Mouse (Mus musculus) erythroid progenitor cell, adult 5-6 weeks (primary cell): ENCODE measurements around the gene Snx13. TPM values are rescaled to one million over a fixed set of nuclear protein-coding genes. Genes with fewer than 3 reads are reported as not detected.

Experiments used
- ATAC-seq: replicated peaks from 2 replicates; pipeline ENCODE4 v1.8.0; 2016; ENCODE audit warnings: moderate number of reproducible peaks, mild to moderate bottlenecking, moderate TSS enrichment, inconsistent platforms; ENCODE audit not compliant: poor library complexity, low FRiP score, severe bottlenecking
- total RNA-seq, 2 experiments: library from RNA; stranded (forward) in 1 of 2; stranded (reverse) in 1 of 2; fragments of 150-400 nt in 1 of 2; fragments of 186-747, 209-891 nt in 1 of 2; gene quantifications; 2 replicates each; pipeline versions ENCODE4 v1.2.3 to v1.2.4; 2015 to 2017; ENCODE audit warnings: low replicate concordance in 2 of 2

Gene Snx13
- total RNA-seq, 2 experiments from 2014 or later = 10.4 to 31.0 TPM

DNA sequence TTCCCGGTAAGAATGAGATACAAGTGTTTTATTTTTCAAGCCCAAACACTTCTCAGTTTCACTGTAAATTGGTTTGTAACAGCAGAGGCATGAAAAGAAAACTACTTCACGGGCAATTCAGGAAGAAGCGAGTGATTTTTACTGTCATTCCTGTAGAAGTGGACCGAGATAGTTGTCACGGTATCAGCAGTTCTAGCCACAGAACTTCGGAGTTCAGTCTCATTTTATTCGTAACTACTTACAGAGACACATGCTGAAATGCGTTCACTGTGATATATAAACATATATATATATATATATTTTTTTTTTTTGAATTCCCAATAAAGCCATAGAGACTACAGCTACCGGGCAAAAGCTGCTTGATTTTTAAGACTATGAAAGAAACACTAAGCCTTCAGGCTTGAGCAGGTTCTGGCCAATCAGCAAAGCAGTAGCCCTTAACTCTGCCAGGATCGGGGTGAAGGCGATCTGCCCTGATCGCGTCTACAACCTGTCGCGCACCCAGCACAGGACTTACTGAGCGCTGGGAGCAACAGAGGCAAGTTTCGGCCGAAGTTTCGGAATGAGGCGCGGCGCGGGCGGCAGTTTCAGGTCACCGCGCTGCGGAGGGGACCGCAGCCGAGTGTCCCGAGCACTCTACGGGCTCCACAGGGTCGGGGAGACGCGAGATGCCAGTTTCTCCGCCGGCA, 532 bp upstream of the Snx13 start:
- ATAC-seq = peak; percentile 61

DNA sequence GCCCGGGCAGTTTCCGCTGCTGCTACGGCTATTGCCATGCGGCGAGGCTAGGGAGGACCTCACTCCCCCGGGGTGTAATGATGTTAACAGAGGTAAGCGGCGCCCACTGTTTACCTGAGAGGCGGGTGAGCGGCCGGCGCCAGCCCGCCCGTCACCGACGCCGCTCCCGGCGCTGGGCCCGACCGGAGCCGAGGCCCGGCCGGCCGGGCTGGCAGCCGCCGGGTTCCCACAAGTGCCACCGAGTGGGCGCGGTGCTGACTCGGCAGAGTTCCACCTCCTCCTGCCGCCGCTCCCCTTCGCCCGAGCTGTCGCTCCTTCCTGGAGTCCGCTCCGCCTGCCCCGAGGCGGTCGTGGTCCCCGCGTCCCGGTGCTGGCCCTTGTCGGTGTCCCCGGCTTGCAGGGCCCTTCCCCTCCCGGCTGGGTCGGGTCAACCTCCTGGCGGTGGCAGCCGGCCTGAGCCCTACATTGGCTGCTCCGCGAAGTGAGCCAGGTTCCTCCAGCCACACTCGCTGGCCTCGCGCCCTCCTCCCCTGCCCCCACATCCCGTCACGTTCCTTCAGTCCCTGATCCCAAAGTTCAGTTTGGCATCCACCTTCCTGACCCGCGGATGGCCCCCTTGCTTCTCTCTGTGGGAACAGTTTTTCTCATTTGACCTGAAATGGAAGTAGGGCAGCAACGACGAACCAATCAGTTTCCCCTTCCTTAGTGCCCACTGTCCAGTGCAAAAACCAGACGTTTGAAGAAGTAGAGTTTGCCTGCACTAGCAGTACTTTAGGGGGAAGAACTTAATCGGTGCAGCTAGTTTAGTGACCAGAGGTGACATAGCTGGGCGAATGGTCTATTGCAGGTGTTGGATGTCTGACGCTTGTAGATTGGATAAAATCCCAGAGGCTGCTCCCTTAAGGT, 587 bp downstream of the Snx13 start:
- ATAC-seq = peak; percentile 80

DNA sequence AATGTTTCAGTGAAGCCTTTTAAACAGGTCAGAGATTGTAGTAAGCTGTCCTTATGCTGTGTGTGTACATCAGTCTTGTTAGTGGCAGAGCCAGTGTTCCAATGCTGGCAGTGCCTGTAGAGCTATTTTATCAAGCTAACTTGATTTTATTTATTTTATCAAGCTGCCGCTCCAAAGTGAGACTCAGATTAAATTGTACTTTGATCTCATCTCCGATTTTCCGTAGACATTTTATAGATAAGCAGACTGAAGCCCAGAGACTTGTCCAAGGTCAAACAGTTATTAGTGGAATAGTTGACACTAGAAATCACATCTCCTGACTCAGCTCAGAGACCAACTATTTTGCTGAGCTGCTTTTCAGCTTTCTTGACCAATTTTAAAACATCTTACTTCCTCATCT, 1.9 kb downstream of the Snx13 start:
- ATAC-seq = no peak

DNA sequence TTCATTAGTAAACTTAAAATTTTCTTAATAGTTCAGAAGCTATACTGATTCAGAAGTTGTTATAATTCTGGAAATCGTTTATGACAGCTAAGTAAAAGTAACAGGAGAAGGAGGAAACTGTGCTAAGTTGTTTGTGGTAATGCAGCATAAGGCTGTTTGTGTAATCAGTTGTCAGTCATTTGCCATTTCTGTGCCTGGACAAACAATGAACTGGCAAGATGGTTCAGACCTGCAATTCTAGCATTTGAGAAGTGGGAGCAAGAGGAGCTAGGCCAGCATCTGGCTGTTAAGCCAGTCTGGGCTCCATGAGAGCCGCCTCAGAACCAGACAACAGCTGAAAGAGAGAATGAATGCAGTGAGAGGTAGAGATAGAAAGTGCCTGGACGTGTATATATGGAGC, 3.5 kb downstream of the Snx13 start:
- no peak for ATAC-seq

DNA sequence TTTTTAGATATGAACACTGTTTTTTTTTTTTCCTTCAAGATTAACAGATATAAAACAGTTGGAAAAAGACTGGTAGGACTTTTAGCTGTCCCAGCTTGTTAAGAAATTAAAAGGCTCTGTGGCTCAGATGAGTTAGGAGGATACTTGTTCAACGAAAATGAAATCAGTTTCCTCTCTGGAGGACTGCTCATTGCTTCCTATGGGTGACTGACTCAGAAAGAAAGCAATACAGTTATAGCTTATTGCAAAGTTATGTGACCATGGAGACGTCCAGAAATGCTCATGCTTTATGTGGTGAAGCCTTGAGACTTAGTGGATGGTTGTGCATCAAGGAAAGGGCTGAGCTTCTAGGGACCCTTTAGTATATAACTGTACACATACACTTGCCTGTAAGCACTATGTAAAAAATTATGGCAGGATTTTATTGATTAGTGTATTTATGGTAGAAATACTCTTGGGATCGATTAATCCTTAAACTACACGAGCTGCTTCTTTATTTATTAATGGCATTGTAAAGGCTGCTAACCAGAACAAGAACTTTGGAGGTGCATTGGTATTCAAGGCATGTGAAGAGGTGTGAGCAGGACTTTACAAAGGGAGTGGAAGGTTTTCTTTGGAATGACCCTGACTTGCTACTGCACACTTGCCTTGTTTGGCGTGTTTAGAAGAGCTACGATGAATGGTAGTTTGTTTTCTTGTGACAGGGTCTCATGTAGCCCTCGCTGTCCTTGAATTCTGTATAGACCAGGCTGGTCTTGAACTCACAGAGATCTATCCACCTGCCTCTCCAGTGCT, 4.2 kb downstream of the Snx13 start:
- no peak for ATAC-seq

DNA sequence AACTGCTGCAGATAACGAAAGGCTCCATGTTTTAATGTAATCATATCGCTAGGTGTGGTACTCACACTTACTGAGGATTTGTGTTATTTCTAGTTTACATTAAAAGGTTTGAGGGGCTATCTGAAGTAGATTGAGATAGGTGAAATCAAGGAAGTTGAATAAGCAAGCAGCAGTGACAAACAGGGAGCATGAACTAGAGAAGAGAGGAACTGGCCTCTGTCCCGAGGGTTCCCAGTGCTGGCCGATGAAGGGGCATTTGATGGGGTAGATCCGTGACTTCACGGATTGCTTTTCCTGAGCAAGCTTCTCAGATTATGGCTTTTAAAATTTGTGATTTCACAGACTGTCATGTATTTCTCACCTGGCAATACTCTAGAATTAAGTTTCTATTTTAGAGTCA, 7.4 kb downstream of the Snx13 start:
- no peak for ATAC-seq

DNA sequence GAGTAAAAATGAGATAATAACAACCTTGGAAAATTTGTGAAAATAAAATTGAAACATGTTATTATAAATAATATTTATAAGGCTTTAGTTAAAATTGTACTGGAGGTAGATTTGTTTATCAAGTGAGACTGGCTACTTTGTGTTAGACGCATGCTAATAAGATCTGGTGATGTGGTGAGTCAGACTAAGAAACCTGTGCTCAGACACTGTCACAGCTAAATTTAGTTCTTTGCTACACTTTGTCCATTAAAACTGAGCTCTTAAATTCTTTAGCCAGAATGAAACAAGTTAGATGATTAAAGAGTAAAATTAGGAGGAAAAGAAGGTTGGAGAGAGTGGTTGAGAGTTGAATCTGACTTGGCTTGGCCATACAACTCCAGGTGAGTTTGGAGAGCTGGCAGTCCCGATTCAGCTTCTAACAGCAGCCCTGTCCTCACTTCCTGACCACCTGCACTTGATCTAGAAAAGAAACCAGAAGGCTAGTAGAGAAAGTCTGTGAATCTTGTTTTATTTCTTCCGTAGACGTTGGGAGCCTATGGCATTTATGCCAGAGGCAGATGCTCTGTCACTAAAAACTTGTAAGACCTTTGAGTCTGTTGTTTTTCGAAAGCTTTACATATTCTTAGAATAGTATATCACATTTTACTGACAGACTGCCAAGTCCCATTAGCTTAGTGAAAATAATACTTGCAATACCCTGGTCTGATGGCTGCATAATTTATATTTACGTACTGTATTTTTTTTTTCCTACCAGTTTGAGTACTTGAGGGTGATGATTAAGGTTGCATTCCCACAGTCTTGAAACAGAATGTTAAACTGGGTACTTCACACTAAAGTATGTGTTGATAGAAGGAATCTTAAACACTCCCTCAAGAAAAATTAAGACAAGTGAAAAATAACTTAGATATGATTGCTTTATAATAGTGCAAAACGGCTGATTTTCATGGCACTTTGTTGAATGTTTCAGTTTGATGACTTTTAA, 8.4 kb downstream of the Snx13 start:
- ATAC-seq = no peak

DNA sequence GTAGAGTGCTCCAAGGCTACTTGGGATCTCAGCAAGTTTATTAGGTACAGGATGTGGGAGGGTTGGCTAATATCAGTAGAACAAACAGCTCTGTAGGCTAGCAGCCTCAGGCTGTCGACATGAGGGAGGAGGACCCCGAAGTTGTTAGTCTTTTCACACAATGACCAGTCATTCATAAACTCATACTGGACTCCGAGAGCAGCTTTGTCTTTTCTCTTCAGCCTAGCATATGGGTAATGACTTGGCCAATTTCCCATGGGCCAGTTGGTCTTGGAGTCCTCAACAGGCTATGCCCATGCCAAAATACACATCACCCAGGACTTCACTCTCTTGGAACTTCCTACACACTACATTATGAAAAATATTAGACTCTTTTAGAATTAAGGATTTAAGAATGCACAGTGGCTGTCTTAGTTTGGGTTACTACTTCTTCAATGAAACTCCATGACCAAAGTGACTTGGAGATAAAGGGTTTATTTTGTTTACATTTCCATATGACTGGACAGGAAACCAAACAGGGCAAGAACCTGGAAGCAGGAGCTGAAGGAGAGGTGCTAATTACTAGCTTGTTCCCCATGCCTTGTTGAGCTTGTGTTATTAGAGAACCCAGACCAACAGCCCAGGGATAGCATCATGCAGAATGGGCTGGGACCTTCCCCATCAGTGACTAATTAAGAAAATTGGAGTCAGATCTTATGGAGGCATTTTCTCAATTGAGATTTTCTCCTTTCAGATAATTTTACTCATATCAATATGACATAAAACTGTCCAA, 16.9 kb downstream of the Snx13 start:
- no peak for ATAC-seq

DNA sequence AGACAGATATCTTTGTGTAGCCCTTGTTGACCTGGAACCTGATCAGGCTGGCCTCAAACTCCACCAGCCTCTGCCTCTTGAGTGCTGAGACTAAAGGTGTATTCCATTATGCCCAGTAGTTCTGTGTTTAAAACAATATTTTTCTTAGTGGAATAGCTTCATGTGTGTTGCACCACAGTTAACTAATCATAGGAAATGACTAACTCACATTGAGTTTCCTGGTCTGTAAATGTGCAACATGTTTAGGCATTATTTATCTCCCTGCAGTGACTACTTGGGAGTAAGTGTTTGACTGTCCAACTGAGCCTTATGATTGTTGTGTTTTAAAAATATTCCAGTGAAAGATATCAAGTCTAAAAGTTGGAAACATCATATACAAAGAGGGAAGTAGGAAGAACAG, 20.6 kb downstream of the Snx13 start:
- no peak for ATAC-seq

DNA sequence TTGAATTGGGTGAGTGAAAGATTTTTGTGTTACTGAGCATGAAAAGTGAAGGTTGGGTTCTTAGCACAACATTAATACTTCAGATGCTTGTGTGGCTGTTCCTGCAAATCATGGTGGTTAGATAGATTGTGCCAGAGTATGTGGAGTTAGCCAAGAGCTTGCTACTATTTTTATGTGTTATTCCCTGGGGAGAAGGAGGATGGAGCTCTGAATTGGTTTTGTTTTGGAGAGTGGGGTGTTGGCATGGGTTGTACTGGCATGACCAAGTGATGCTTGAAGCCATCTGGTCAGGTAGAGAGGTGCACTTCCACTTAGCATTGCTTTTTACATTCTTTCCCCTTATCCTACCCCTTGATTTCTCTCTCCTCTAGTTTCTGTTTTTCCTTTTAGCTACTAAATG, 24.4 kb downstream of the Snx13 start:
- no peak for ATAC-seq

DNA sequence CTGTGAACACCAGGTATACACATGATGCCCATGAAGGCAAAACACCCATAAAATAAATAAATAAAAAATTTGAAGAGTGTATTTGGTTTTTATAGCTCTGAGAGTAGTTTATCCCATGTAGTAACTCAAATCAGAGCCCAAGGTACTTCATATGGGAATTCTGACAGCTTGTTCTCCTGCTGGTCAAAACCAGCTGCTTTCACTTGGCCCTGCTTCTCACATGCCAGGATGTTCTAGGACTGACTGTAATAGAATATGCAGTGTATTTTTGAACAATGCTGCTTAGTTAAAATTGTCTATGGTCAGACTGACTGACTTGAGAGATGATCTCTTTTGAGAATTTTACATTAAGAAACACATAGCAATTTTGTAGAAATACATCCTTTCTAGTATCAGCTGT, 25.2 kb downstream of the Snx13 start:
- no peak for ATAC-seq

DNA sequence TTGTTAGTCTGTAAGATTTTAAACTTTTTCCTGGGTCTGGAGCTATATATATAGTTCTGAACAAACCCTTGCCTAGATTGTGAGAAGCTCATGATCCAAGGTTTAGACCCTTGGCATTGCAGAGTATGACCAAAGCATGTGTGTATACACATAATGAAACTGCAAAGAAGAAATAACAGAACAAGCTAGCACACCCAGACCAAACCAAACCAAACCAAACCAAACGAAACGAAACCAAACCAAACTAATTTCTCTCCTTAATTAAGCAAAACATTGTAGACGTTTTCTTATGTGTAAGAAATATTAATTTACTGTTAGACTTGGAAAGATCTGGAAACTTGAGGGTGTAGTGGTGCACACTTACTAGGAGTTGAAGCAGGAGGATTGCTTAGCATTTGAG, 29.0 kb downstream of the Snx13 start:
- ATAC-seq = no peak

DNA sequence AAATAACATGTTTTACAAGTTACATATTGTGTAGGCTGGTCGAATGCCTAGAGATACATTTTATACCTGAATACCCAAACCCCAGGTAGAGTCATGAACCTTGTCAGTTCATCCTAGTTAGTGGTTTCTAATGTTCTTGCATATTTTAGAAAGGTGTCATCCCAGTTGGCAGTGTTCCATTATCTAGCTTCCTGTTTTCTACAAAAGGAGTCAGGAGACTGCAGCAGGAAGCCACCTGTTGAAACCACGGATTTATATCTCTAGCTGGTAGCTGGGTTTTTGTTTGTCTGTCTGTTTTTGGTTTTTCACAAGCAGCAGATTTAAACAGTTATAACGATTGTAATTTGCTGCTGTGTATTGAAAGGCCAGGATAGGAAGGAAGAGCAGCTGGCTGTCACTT, 76.6 kb downstream of the Snx13 start:
- ATAC-seq = no peak

DNA sequence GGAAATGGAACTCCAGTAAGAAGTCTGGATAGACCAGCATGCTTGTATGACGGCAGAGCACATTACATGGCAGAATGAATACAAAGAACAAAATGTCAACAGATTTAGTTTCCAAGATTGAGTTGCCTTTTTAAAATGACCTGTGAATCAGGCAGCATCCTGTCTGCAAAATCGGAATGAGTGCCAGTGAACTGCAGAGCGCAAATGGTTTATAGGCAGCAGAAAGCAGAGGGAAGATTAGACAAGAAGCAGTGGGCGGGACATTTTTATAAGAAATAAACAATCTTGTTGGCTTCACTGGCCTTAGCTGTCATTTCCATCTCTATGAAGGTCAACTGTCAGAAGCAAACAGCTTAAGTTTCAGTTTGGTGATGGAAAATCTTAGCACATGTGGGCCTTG, 106.2 kb downstream of the Snx13 start:
- ATAC-seq = no peak

DNA sequence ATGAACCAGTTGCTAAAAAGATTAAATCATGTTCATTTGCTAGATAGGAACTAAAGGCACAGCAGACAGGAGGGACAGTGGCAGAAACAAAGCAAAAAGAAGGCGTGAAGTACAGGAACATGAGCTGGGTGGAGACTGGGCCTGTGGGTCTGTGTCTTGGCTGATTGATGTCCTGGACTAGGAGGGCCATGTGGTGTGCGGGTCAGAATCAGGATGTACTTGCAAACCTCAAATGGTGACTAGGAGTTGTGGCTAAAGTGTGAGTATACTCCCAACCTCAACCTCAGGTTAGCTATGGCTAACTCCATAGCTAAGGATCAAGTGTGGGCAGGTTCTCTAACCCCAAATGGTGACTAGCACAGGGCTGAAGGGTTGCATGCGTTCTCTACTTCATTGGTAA, 107.2 kb downstream of the Snx13 start:
- ATAC-seq = no peak

DNA sequence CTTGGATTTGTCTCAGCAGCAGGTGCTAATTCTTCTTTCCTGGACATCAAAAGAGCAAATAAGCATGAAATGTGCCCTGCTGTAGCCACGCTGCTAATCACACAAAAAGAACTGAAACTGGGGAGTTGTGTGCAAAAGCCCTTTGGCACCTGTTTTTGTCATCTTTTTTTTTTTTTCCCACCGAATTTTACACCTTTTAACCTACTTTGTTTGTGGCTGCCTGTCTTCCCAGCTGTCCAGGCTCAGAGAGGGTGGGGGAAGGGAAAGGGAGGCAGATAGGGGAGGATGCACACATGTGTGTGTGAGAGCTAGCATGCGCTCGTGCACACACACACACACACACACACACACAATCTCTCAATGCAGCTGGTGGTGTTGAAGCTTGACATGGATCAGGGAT, 110.3 kb downstream of the Snx13 start:
- no peak for ATAC-seq

DNA sequence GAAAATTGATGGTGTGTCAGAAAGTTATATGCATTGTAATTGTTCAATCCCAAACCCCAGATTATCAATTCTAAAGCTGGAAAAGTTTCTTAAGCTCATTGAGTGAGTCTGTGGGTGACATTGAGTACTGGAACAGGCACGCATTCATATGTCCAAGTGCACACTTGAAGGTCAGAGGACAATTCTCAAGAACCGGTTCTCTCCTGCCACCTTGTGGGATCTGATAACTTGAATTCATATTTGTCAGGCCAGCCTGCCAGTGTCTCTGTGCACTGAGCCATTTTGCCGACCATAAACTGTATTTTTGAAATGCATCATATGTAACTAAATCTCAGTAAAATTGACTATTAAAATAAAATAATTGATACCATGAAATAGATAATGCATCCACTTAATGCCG, 114.7 kb downstream of the Snx13 start:
- ATAC-seq = no peak

DNA sequence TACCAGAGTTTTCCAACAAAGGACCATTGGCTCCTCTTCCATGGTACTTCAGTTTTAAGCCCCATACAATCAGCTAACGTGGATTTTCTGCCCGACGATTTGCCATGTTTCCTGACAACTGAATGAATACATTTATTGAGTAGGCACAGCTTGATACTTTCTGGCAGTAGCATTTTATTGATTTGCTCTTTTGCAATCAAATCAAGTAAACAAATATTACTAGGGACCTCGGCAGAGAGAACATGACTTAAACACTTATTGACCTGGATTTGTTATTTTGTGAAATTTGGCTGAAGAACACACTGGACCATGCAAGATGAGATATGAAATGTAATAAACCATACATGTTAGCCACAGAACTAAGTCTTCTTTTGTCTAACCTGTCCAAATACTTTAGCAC, 123.3 kb downstream of the Snx13 start:
- no peak for ATAC-seq

DNA sequence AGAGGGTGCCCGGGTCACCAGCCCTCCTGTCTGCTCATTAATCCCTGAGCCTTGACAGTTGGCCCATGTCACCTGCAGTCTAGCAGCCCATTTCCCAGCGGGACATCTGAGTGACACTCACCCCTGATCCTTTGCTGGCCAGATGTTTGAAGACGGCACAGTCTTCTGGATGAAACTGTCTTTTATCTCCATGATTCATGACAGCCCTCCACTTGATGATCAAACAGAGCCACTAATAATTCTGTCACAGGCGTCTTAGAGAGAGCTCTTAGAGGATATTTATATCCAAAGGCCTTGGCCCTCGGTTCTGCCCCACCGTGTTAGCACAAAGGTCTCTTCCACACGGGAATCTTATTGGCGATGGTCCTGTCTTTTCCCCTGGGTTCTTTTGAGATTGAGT, 129.0 kb downstream of the Snx13 start:
- no peak for ATAC-seq
